Comparison of ENCODE assay signal across 13 mouse cellular contexts in genomic region chr19:36721139-36721538, GRCm38 (mm10). TPM values are rescaled to one million over a fixed set of nuclear protein-coding genes. Genes with fewer than 3 reads are reported as not detected.
"Had no signal": no experiment of that assay in that cellular context is flagged by ENCODE, and none has a peak within 500 bp of the region (broad histone marks: within the 10 kb centered on the region; RNA-seq: fewer than 3 reads in every experiment).

No protein-coding gene starts in this region.

- H3K36me3 ChIP-seq: limb, embryonic 13.5 days; midbrain, embryonic 13.5 days; neural tube, embryonic 15.5 days had no signal

- H3K4me2 ChIP-seq: limb, embryonic 13.5 days; midbrain, embryonic 13.5 days; neural tube, embryonic 15.5 days had no signal

- H3K27me3 ChIP-seq: limb, embryonic 13.5 days; midbrain, embryonic 13.5 days; neural tube, embryonic 15.5 days had no signal

- H3K9ac ChIP-seq: limb, embryonic 13.5 days; liver, embryonic 14.5 days; midbrain, embryonic 13.5 days; neural tube, embryonic 15.5 days had no signal

- DNase-seq: kidney, adult 11 months; kidney, adult 9 months; kidney, postnatal 36 days; right cerebral cortex, postnatal 4 days; spleen, adult 18-20 months; thymus, postnatal 4 days had no signal

- H3K4me3 ChIP-seq: limb, embryonic 13.5 days; midbrain, embryonic 13.5 days; myocyte; neural tube, embryonic 15.5 days had no signal

- H3K9me3 ChIP-seq: limb, embryonic 13.5 days; midbrain, embryonic 13.5 days; neural tube, embryonic 15.5 days had no signal

- H3K27ac ChIP-seq: kidney, postnatal 0 days; limb, embryonic 13.5 days; liver, embryonic 14.5 days; midbrain, embryonic 13.5 days; neural tube, embryonic 15.5 days had no signal

- H3K4me1 ChIP-seq: midbrain, embryonic 13.5 days; neural tube, embryonic 15.5 days had no signal

- ATAC-seq: midbrain, embryonic 13.5 days had no signal

RNA-seq across cellular contexts. Expression of gene Ppp1r3c, which starts 15.3 kb away (rescaled TPM):
- total RNA-seq: megakaryocyte-erythroid progenitor cell, adult 5-6 weeks had no signal
- polyA plus RNA-seq: myocyte had no signal
